14 mouse cellular contexts compared by ENCODE assay signal in the genomic region with DNA sequence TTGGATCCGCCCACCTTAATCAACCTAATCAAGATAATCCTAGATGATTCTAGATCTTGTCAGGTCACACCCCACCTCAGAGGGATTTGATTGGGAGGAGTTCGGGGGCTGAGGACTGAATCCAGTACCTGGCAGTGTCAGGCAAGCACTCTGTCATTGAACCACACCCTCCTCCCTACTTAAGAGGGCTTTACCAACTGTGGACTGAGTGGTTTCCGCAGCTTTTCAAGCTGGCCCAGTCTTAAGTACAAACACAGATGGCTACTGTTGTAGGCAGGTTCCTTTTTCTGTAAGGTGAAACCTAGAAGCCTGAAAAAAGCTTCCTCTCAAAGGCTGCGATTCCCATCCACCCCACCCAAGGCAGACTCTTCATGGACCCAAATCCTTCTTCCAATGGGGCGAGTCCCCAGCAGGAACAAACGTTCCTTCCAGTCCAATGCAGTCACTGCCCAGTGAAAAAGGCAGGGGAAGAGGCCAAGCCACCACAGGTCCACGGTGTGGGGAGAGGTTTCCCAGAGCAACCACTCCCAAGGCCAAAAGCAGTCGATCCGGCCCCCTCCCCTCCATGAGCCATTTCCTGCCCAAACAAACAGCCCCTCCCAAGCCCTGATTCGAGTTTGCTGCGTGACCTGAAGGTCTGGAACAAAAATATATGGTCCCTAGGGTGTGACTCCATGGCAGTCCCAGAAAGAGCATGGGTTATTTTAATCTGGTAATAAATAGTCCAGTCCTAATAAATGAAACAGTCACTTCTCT. TPM values are rescaled to one million over a fixed set of nuclear protein-coding genes. Genes with fewer than 3 reads are reported as not detected.
DNase-seq lines count a peak whose midpoint lies in the region; ATAC-seq lines count a peak whose summit lies in the region.
"Had no signal": no experiment of that assay in that cellular context is flagged by ENCODE, and none has a peak within 500 bp of the region (broad histone marks: within the 10 kb centered on the region; RNA-seq: fewer than 3 reads in every experiment).

No protein-coding gene starts in this region.

- no peak overlapping the region for H3K9ac ChIP-seq in kidney, embryonic 15.5 days
- H3K9ac ChIP-seq in limb, embryonic 13.5 days, result no peak overlapping the region
- H3K9ac ChIP-seq: hindbrain, embryonic 12.5 days; neural tube, embryonic 13.5 days had no signal

- ATAC-seq in kidney, embryonic 15.5 days (replicated peaks; ENCODE audit: low FRiP score), result peak; percentile 22; the same call in 1 of the 2 replicates
- peak; percentile 78 for ATAC-seq in activated CD4-positive, CD25-positive, alpha-beta regulatory T cell, adult 4 months
- peak; percentile 77 for ATAC-seq in limb, embryonic 13.5 days (ENCODE audit: low FRiP score, low read depth)
- ATAC-seq: CD4-positive, CD25-positive, alpha-beta regulatory T cell, adult 4 months had no signal

- 0 out of 2 replicates have a peak, but pooled peaks cover 6% of the 10 kb centered on the region for H3K9me3 ChIP-seq in kidney, embryonic 15.5 days (replicated peaks)
- H3K9me3 ChIP-seq in limb, embryonic 13.5 days, result no peaks in the 10 kb centered on the region
- H3K9me3 ChIP-seq: hindbrain, embryonic 12.5 days; neural tube, embryonic 13.5 days had no signal

- H3K4me1 ChIP-seq in kidney, embryonic 15.5 days, result no peaks in the 10 kb centered on the region; the same call in 1 of the 2 replicates
- H3K4me1 ChIP-seq in limb, embryonic 13.5 days, result peaks cover 11% of the 10 kb centered on the region
- H3K4me1 ChIP-seq: hindbrain, embryonic 12.5 days; neural tube, embryonic 13.5 days had no signal

- no peaks in the 10 kb centered on the region for H3K36me3 ChIP-seq in kidney, embryonic 15.5 days
- no peaks in the 10 kb centered on the region for H3K36me3 ChIP-seq in limb, embryonic 13.5 days
- H3K36me3 ChIP-seq: hindbrain, embryonic 12.5 days; neural tube, embryonic 13.5 days had no signal

- H3K27me3 ChIP-seq in kidney, embryonic 15.5 days, result no peaks in the 10 kb centered on the region
- H3K27me3 ChIP-seq in limb, embryonic 13.5 days, result no peaks in the 10 kb centered on the region
- H3K27me3 ChIP-seq: hindbrain, embryonic 12.5 days; neural tube, embryonic 13.5 days had no signal

- DNase-seq in kidney, adult 8-10 months, result no peak
- DNase-seq in heart, adult 9 months (ENCODE audit: low spot score in 2 of 2), result peak; percentile 60 to 70
- DNase-seq in layer of hippocampus, postnatal 36 days, result no peak
- DNase-seq in cerebellum, adult 8-10 months, result no peak
- no peak for DNase-seq in frontal cortex, postnatal 36 days (ENCODE audit: low spot score in 2 of 2)
- DNase-seq: layer of hippocampus, adult 9-11 months; lung, postnatal 14 days had no signal

- no peak overlapping the region for H3K27ac ChIP-seq in kidney, embryonic 15.5 days
- peak overlapping the region; percentile 73 for H3K27ac ChIP-seq in limb, embryonic 13.5 days
- H3K27ac ChIP-seq: hindbrain, embryonic 12.5 days; neural tube, embryonic 13.5 days had no signal

- H3K4me2 ChIP-seq in kidney, embryonic 15.5 days, result no peak overlapping the region
- H3K4me2 ChIP-seq in limb, embryonic 13.5 days (replicated peaks), result peak overlapping the region; percentile 25
- H3K4me2 ChIP-seq: hindbrain, embryonic 12.5 days; neural tube, embryonic 13.5 days had no signal

- 52% methylated on average over 11 of the region's 11 CpGs for WGBS in kidney, embryonic 15.5 days
- WGBS in limb, embryonic 13.5 days, result 45% methylated on average over 11 of the region's 11 CpGs

- H3K4me3 ChIP-seq in kidney, embryonic 15.5 days (replicated peaks), result no peak overlapping the region
- no peak overlapping the region for H3K4me3 ChIP-seq in limb, embryonic 13.5 days
- H3K4me3 ChIP-seq: erythroblast, embryonic 14.5 days; hindbrain, embryonic 12.5 days; neural tube, embryonic 13.5 days had no signal

RNA-seq across cellular contexts. Expression of a gene that starts 22.5 kb away (rescaled TPM):
- polyA plus RNA-seq in kidney, embryonic 15.5 days (2015; fragmentation: Nextera tagmentation; extraction: Ambion mirVana), result 14.7 and 16.0 TPM in 2 replicates
- 10 to 100 TPM; 17.6 to 23.5 TPM for polyA plus RNA-seq in activated CD4-positive, CD25-positive, alpha-beta regulatory T cell, adult 4 months (2017; shearing (Covaris generic))
- 23.0 TPM in 2 replicates for polyA plus RNA-seq in limb, embryonic 13.5 days (2015; fragmentation: Nextera tagmentation; extraction: Ambion mirVana)
- total RNA-seq in layer of hippocampus, postnatal 36 days (2021), result 10 to 100 TPM; 21.3 to 23.3 TPM

RNA-seq across cellular contexts. Expression of a gene that starts 59.7 kb away (rescaled TPM):
- polyA plus RNA-seq in kidney, embryonic 15.5 days (2015; fragmentation: Nextera tagmentation; extraction: Ambion mirVana), result 36.5 and 37.0 TPM in 2 replicates
- 1 to 10 TPM; 2.5 to 4.7 TPM for polyA plus RNA-seq in activated CD4-positive, CD25-positive, alpha-beta regulatory T cell, adult 4 months (2017; shearing (Covaris generic))
- polyA plus RNA-seq in limb, embryonic 13.5 days (2015; fragmentation: Nextera tagmentation; extraction: Ambion mirVana), result 38.3 and 39.2 TPM in 2 replicates
- total RNA-seq in layer of hippocampus, postnatal 36 days (2021), result 10 to 100 TPM; 41.3 to 42.0 TPM

RNA-seq across cellular contexts. Expression of a gene that starts 60.0 kb away (rescaled TPM):
- polyA plus RNA-seq in kidney, embryonic 15.5 days (2015; fragmentation: Nextera tagmentation; extraction: Ambion mirVana), result 137 and 154 TPM in 2 replicates
- 10 to 100 TPM; 66.6 to 70.2 TPM for polyA plus RNA-seq in activated CD4-positive, CD25-positive, alpha-beta regulatory T cell, adult 4 months (2017; shearing (Covaris generic))
- polyA plus RNA-seq in limb, embryonic 13.5 days (2015; fragmentation: Nextera tagmentation; extraction: Ambion mirVana), result 160 and 165 TPM in 2 replicates
- total RNA-seq in layer of hippocampus, postnatal 36 days (2021), result 10 to 100 TPM; 47.3 to 49.8 TPM

Comparison
In these comparisons a context has a peak if more than half of its experiments do, and no peak if none do; other contexts are left out.
1. ATAC-seq: peak in every context shown above with its lines; median percentile 78 in activated CD4-positive, CD25-positive, alpha-beta regulatory T cell, adult 4 months; 77 in limb, embryonic 13.5 days; 22 in kidney, embryonic 15.5 days.
2. DNase-seq: peak in heart, adult 9 months (2 of 2); none in kidney, adult 8-10 months (0 of 2), layer of hippocampus, postnatal 36 days (0 of 2), cerebellum, adult 8-10 months (single experiment) and frontal cortex, postnatal 36 days (0 of 2).